Mouse (Mus musculus) lung, adult 2 months (tissue): ENCODE measurements around the gene Jup.

Experiments
- CTCF ChIP-seq: fragments of 200-500 bp; IDR thresholded peaks from 2 replicates; pipeline ENCODE4 v1.5.1; 2011; ENCODE audit warnings: mild to moderate bottlenecking, low read length, control low read depth; ENCODE audit not compliant: insufficient read depth
- POLR2A ChIP-seq: fragments of 200-500 bp; IDR thresholded peaks from 2 replicates; pipeline ENCODE4 v1.6.1; 2011; ENCODE audit warnings: low read depth, mild to moderate bottlenecking, control low read depth, low read length, borderline replicate concordance; ENCODE audit errors: extremely low read depth

DNA sequence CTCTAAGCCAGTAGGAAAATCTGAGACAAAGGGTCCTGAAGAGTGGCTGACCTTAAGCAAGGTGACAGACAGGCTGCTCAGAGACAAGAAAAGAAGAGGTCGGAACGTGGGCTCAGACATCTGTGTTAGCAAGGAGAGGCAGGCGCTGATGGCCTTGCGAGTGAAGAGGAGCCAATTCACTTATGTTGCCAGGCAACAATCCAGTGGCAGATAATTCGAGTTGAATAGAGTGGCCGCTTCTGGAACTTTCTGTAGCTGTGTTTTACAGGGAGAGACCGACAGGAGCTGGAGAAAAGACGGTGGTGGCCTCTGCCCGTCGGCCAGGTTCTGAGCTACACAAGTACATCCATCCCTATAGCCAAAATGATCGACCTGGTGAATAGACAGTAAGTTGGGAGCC is 70.2 kb downstream of the Jup start:
- TF ChIP-seq CTCF = no peak
- no peak for TF ChIP-seq POLR2A
